Mouse (Mus musculus): Measurements from ENCODE around the gene Apba1. TPM values are rescaled to one million over a fixed set of nuclear protein-coding genes. Genes with fewer than 3 reads are reported as not detected.

The Apba1 gene
- 0.19 and 0.41 TPM in 2 replicates for polyA plus RNA-seq (2016; fragmentation: Nextera tagmentation; extraction: Ambion mirVana)

GRCm38 (mm10) chr19:23758554-23759321 is at the start of gene Apba1:
Apba1 (plus strand) TSS chr19:23758887.
- Histone ChIP-seq H3K9me3 (no peaks in the 10 kb centered on the region; the same call in 1 of the 2 replicates), H3K4me3 (replicated peaks) (peak within 1 kb of the TSS; percentile 67), H3K27ac (peak within 1 kb of the TSS; percentile 80), H3K27me3 (peaks cover 24% of the 10 kb centered on the region), H3K4me1 (replicated peaks) (peaks cover 5% of the 10 kb centered on the region; the same call in 1 of the 2 replicates), H3K9ac (replicated peaks) (peak within 1 kb of the TSS; percentile 76), H3K4me2 (peak within 1 kb of the TSS; percentile 87), H3K36me3 (no peaks in the 10 kb centered on the region)
- peak; percentile 85 for ATAC-seq (ENCODE audit: insufficient number of reproducible peaks, insufficient read depth, low FRiP score, low TSS enrichment, low read depth)
- WGBS, result under 1% methylated on average over 93 of the region's 98 CpGs

- Histone ChIP-seq H3K9me3 (no peaks in the 10 kb centered on the region), H3K4me2 (no peak overlapping the region), H3K27me3 (no peaks in the 10 kb centered on the region), H3K4me3 (replicated peaks) (no peak overlapping the region), H3K27ac (no peak overlapping the region), H3K9ac (replicated peaks) (no peak overlapping the region), H3K4me1 (replicated peaks) (no peaks in the 10 kb centered on the region), H3K36me3 (no peaks in the 10 kb centered on the region)
- ATAC-seq (ENCODE audit: insufficient number of reproducible peaks, insufficient read depth, low FRiP score, low TSS enrichment, low read depth), result no peak
- WGBS, result 81% methylated on average over 3 of the region's 3 CpGs
These were observed 12.2 kb upstream of the Apba1 start for GRCm38 (mm10) chr19:23746506-23746905.

- peaks cover 5% of the 10 kb centered on the region; the same call in 1 of the 2 replicates for H3K4me1 ChIP-seq (replicated peaks)
- 16% methylated on average over 7 of the region's 7 CpGs for WGBS
- no peaks in the 10 kb centered on the region for H3K36me3 ChIP-seq
- no peak overlapping the region for H3K9ac ChIP-seq (replicated peaks)
- peaks cover 24% of the 10 kb centered on the region for H3K27me3 ChIP-seq
- H3K4me2 ChIP-seq, result peak overlapping the region; percentile 16; the same call in 1 of the 2 replicates
- H3K4me3 ChIP-seq (replicated peaks), result no peak overlapping the region
- H3K9me3 ChIP-seq, result no peaks in the 10 kb centered on the region; the same call in 1 of the 2 replicates
- H3K27ac ChIP-seq, result no peak overlapping the region
- no peak for ATAC-seq (ENCODE audit: insufficient number of reproducible peaks, insufficient read depth, low FRiP score, low TSS enrichment, low read depth)
These were observed 1.7 kb upstream of the Apba1 start for GRCm38 (mm10) chr19:23757011-23757410.

- H3K27ac ChIP-seq, result peak overlapping the region; percentile 80
- ATAC-seq (ENCODE audit: insufficient number of reproducible peaks, insufficient read depth, low FRiP score, low TSS enrichment, low read depth), result peak; percentile 69
- no peaks in the 10 kb centered on the region; the same call in 1 of the 2 replicates for H3K9me3 ChIP-seq
- peak overlapping the region; percentile 87 for H3K4me2 ChIP-seq
- peaks cover 24% of the 10 kb centered on the region for H3K27me3 ChIP-seq
- H3K9ac ChIP-seq (replicated peaks), result peak overlapping the region; percentile 76
- no peaks in the 10 kb centered on the region for H3K36me3 ChIP-seq
- H3K4me1 ChIP-seq (replicated peaks), result peaks cover 5% of the 10 kb centered on the region; the same call in 1 of the 2 replicates
- peak overlapping the region; percentile 67 for H3K4me3 ChIP-seq (replicated peaks)
- under 1% methylated on average over 40 of the region's 40 CpGs for WGBS
These were observed 630 bp upstream of the Apba1 start for GRCm38 (mm10) chr19:23757961-23758553.

- Histone ChIP-seq H3K9me3 (no peaks in the 10 kb centered on the region; the same call in 1 of the 2 replicates), H3K27me3 (peaks cover 24% of the 10 kb centered on the region), H3K36me3 (no peaks in the 10 kb centered on the region), H3K4me2 (peak overlapping the region; percentile 87), H3K4me1 (replicated peaks) (peaks cover 5% of the 10 kb centered on the region; the same call in 1 of the 2 replicates), H3K4me3 (replicated peaks) (peak overlapping the region; percentile 67), H3K9ac (replicated peaks) (peak overlapping the region; percentile 76), H3K27ac (no peak overlapping the region)
- WGBS, result 3% methylated on average over 17 of the region's 17 CpGs
- no peak for ATAC-seq (ENCODE audit: insufficient number of reproducible peaks, insufficient read depth, low FRiP score, low TSS enrichment, low read depth)
These were observed 747 bp downstream of the Apba1 start for GRCm38 (mm10) chr19:23759322-23759945.

GRCm38 (mm10) chr19:23763371-23763770 is 4.7 kb downstream of the Apba1 start:
- Histone ChIP-seq H3K4me3 (replicated peaks) (no peak overlapping the region), H3K4me1 (replicated peaks) (peaks cover 5% of the 10 kb centered on the region; the same call in 1 of the 2 replicates), H3K9ac (replicated peaks) (no peak overlapping the region), H3K36me3 (no peaks in the 10 kb centered on the region), H3K27ac (no peak overlapping the region), H3K4me2 (no peak overlapping the region), H3K9me3 (no peaks in the 10 kb centered on the region), H3K27me3 (peaks cover 24% of the 10 kb centered on the region)
- no peak for ATAC-seq (ENCODE audit: insufficient number of reproducible peaks, insufficient read depth, low FRiP score, low TSS enrichment, low read depth)
- WGBS, result 88% methylated on average over 6 of the region's 6 CpGs

- H3K4me3 ChIP-seq (replicated peaks), result no peak overlapping the region
- peaks cover 20% of the 10 kb centered on the region for H3K27me3 ChIP-seq
- no peak overlapping the region for H3K9ac ChIP-seq (replicated peaks)
- H3K27ac ChIP-seq, result no peak overlapping the region
- 71% methylated on average over 2 of the region's 2 CpGs for WGBS
- H3K9me3 ChIP-seq, result no peaks in the 10 kb centered on the region
- no peak for ATAC-seq (ENCODE audit: insufficient number of reproducible peaks, insufficient read depth, low FRiP score, low TSS enrichment, low read depth)
- H3K36me3 ChIP-seq, result no peaks in the 10 kb centered on the region
- H3K4me1 ChIP-seq (replicated peaks), result peaks cover 5% of the 10 kb centered on the region; the same call in 1 of the 2 replicates
- no peak overlapping the region for H3K4me2 ChIP-seq
These were observed 5.4 kb downstream of the Apba1 start for GRCm38 (mm10) chr19:23764051-23764450.

GRCm38 (mm10) chr19:23768864-23769263 is 10.2 kb downstream of the Apba1 start:
- WGBS, result 73% methylated on average over 5 of the region's 5 CpGs
- Histone ChIP-seq H3K9ac (replicated peaks) (no peak overlapping the region), H3K36me3 (no peaks in the 10 kb centered on the region), H3K9me3 (no peaks in the 10 kb centered on the region; the same call in 1 of the 2 replicates), H3K4me3 (replicated peaks) (no peak overlapping the region), H3K4me2 (no peak overlapping the region), H3K27ac (no peak overlapping the region), H3K4me1 (replicated peaks) (0 out of 2 replicates have a peak, but pooled peaks cover 3% of the 10 kb centered on the region), H3K27me3 (no peaks in the 10 kb centered on the region)
- no peak for ATAC-seq (ENCODE audit: insufficient number of reproducible peaks, insufficient read depth, low FRiP score, low TSS enrichment, low read depth)

GRCm38 (mm10) chr19:23770494-23771423 is 12.1 kb downstream of the Apba1 start:
- no peak overlapping the region for H3K27ac ChIP-seq
- no peaks in the 10 kb centered on the region for H3K36me3 ChIP-seq
- H3K4me3 ChIP-seq (replicated peaks), result no peak overlapping the region
- WGBS, result 73% methylated on average over 10 of the region's 10 CpGs
- H3K4me1 ChIP-seq (replicated peaks), result 0 out of 2 replicates have a peak, but pooled peaks cover 3% of the 10 kb centered on the region
- no peak overlapping the region for H3K4me2 ChIP-seq
- H3K9me3 ChIP-seq, result no peaks in the 10 kb centered on the region; the same call in 1 of the 2 replicates
- no peak for ATAC-seq (ENCODE audit: insufficient number of reproducible peaks, insufficient read depth, low FRiP score, low TSS enrichment, low read depth)
- H3K9ac ChIP-seq (replicated peaks), result no peak overlapping the region
- no peaks in the 10 kb centered on the region for H3K27me3 ChIP-seq

- H3K4me3 ChIP-seq (replicated peaks), result no peak overlapping the region
- 65% methylated on average over 7 of the region's 7 CpGs for WGBS
- H3K4me2 ChIP-seq, result no peak overlapping the region
- H3K27me3 ChIP-seq, result no peaks in the 10 kb centered on the region
- 0 out of 2 replicates have a peak, but pooled peaks cover 3% of the 10 kb centered on the region for H3K4me1 ChIP-seq (replicated peaks)
- H3K9ac ChIP-seq (replicated peaks), result no peak overlapping the region
- H3K36me3 ChIP-seq, result no peaks in the 10 kb centered on the region
- no peaks in the 10 kb centered on the region; the same call in 1 of the 2 replicates for H3K9me3 ChIP-seq
- no peak for ATAC-seq (ENCODE audit: insufficient number of reproducible peaks, insufficient read depth, low FRiP score, low TSS enrichment, low read depth)
- no peak overlapping the region for H3K27ac ChIP-seq
These were observed 13.3 kb downstream of the Apba1 start for GRCm38 (mm10) chr19:23771971-23772370.

All from limb, embryonic 12.5 days (tissue).